13 mouse cellular contexts compared by ENCODE assay signal in the genomic region with DNA sequence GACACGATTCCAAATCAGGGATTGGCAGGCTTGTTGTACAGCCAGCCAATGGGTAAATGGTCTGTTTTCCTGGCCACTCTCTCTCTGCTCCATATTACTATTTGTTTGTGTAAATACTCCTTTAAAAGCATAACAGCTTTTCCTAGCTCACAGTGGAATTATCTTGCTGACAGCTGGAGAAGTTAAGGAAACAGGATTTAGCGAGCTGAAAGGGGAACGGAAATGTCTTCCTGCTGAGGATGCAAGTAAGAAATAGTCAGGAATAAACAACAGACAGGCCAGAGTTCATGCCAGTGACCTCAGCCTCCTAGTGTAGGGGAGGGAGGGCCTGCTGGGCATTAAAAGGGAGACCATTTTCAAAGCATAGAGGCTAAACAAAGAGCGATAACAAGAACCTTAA.
A peak's percentile ranks its signal among the peaks of the same experiment; 100 is the strongest.
DNase-seq lines count a peak whose midpoint lies in the region; ATAC-seq lines count a peak whose summit lies in the region.
"Had no signal": no experiment of that assay in that cellular context is flagged by ENCODE, and none has a peak within 500 bp of the region (broad histone marks: within the 10 kb centered on the region; RNA-seq: fewer than 3 reads in every experiment).

No protein-coding gene starts in this region.

- H3K4me2 ChIP-seq in heart, embryonic 11.5 days: no peak overlapping the region
- no peak overlapping the region for H3K4me2 ChIP-seq in heart, embryonic 13.5 days
- no peak overlapping the region for H3K4me2 ChIP-seq in lung, embryonic 15.5 days
- H3K4me2 ChIP-seq in neural tube, embryonic 15.5 days: no peak overlapping the region
- H3K4me2 ChIP-seq: embryonic facial prominence, embryonic 15.5 days; intestine, embryonic 15.5 days had no signal

- H3K9me3 ChIP-seq in heart, embryonic 11.5 days (replicated peaks; ENCODE audit: control insufficient read depth, low read length): no peaks in the 10 kb centered on the region
- H3K9me3 ChIP-seq in heart, embryonic 13.5 days: no peaks in the 10 kb centered on the region
- no peaks in the 10 kb centered on the region for H3K9me3 ChIP-seq in lung, embryonic 15.5 days
- H3K9me3 ChIP-seq in neural tube, embryonic 15.5 days (replicated peaks): no peaks in the 10 kb centered on the region
- H3K9me3 ChIP-seq: embryonic facial prominence, embryonic 15.5 days; intestine, embryonic 15.5 days had no signal

- no peak for ATAC-seq in heart, embryonic 11.5 days (replicated peaks; ENCODE audit: insufficient number of reproducible peaks, low FRiP score, low TSS enrichment)
- ATAC-seq in heart, embryonic 13.5 days (ENCODE audit: extremely low read depth, insufficient number of reproducible peaks, low FRiP score, low TSS enrichment): no peak
- peak; percentile 63; the same call in 1 of the 2 replicates for ATAC-seq in lung, embryonic 15.5 days (ENCODE audit: borderline replicate concordance, extremely low read depth, low FRiP score, low TSS enrichment)
- no peak for ATAC-seq in neural tube, embryonic 15.5 days (ENCODE audit: low FRiP score)
- ATAC-seq: intestine, embryonic 15.5 days had no signal

- no peak overlapping the region for H3K27ac ChIP-seq in heart, embryonic 11.5 days (ENCODE audit: low read depth, low read length)
- H3K27ac ChIP-seq in heart, embryonic 13.5 days (replicated peaks): peak overlapping the region; percentile 58; the same call in 1 of the 2 replicates
- H3K27ac ChIP-seq in lung, embryonic 15.5 days: peak overlapping the region; percentile 48
- H3K27ac ChIP-seq in neural tube, embryonic 15.5 days (replicated peaks): no peak overlapping the region
- H3K27ac ChIP-seq: embryonic facial prominence, embryonic 15.5 days; intestine, embryonic 15.5 days; macrophage had no signal

- H3K27me3 ChIP-seq in heart, embryonic 11.5 days (ENCODE audit: control insufficient read depth, insufficient read depth, low read length): no peaks in the 10 kb centered on the region
- H3K27me3 ChIP-seq in heart, embryonic 13.5 days (replicated peaks): no peaks in the 10 kb centered on the region
- no peaks in the 10 kb centered on the region for H3K27me3 ChIP-seq in lung, embryonic 15.5 days
- no peaks in the 10 kb centered on the region for H3K27me3 ChIP-seq in neural tube, embryonic 15.5 days (replicated peaks)
- H3K27me3 ChIP-seq: embryonic facial prominence, embryonic 15.5 days; intestine, embryonic 15.5 days had no signal

- DNase-seq in heart, adult 18-20 months: peak; percentile 24 to 51
- DNase-seq in kidney, adult 8-10 months: peak; percentile 19 to 28
- no peak for DNase-seq in testis, postnatal 14 days (ENCODE audit: low spot score)
- DNase-seq in right cerebral cortex, adult 2 months (ENCODE audit: low spot score in 2 of 2): no peak
- DNase-seq: cerebellum, adult 9-10 months; thymus, postnatal 25 days had no signal

- no peaks in the 10 kb centered on the region for H3K4me1 ChIP-seq in heart, embryonic 11.5 days (ENCODE audit: control insufficient read depth, insufficient read depth, low read length)
- peaks cover 21% of the 10 kb centered on the region for H3K4me1 ChIP-seq in heart, embryonic 13.5 days
- H3K4me1 ChIP-seq in lung, embryonic 15.5 days: peaks cover 18% of the 10 kb centered on the region
- H3K4me1 ChIP-seq in neural tube, embryonic 15.5 days: no peaks in the 10 kb centered on the region
- H3K4me1 ChIP-seq: embryonic facial prominence, embryonic 15.5 days; intestine, embryonic 15.5 days had no signal

- no peaks in the 10 kb centered on the region for H3K36me3 ChIP-seq in heart, embryonic 11.5 days (ENCODE audit: control insufficient read depth, insufficient read depth, low read length)
- H3K36me3 ChIP-seq in heart, embryonic 13.5 days: peaks cover 12% of the 10 kb centered on the region; the same call in 1 of the 2 replicates
- 0 out of 2 replicates have a peak, but pooled peaks cover 3% of the 10 kb centered on the region for H3K36me3 ChIP-seq in lung, embryonic 15.5 days
- H3K36me3 ChIP-seq in neural tube, embryonic 15.5 days: peaks cover 8% of the 10 kb centered on the region
- H3K36me3 ChIP-seq: intestine, embryonic 15.5 days had no signal

- H3K9ac ChIP-seq in heart, embryonic 11.5 days (ENCODE audit: low read depth, low read length): no peak overlapping the region
- 0 out of 2 replicates have a peak overlapping the region, but pooled peaks have one; percentile 14 for H3K9ac ChIP-seq in heart, embryonic 13.5 days
- H3K9ac ChIP-seq in lung, embryonic 15.5 days: no peak overlapping the region
- H3K9ac ChIP-seq in neural tube, embryonic 15.5 days (replicated peaks): no peak overlapping the region
- H3K9ac ChIP-seq: embryonic facial prominence, embryonic 15.5 days; intestine, embryonic 15.5 days had no signal

- WGBS in heart, embryonic 11.5 days (ENCODE audit: insufficient replicate concordance): 50% methylated on average over 4 of the region's 4 CpGs
- 54% methylated on average over 4 of the region's 4 CpGs for WGBS in heart, embryonic 13.5 days
- WGBS in lung, embryonic 15.5 days: 30% methylated on average over 4 of the region's 4 CpGs
- WGBS in neural tube, embryonic 15.5 days: 67% methylated on average over 4 of the region's 4 CpGs

- H3K4me3 ChIP-seq in heart, embryonic 11.5 days (ENCODE audit: low read depth, low read length): no peak overlapping the region
- H3K4me3 ChIP-seq in heart, embryonic 13.5 days: no peak overlapping the region
- no peak overlapping the region for H3K4me3 ChIP-seq in lung, embryonic 15.5 days
- H3K4me3 ChIP-seq in neural tube, embryonic 15.5 days (replicated peaks): no peak overlapping the region
- H3K4me3 ChIP-seq: embryonic facial prominence, embryonic 15.5 days; intestine, embryonic 15.5 days had no signal

Comparison
In these comparisons a context has a peak if more than half of its experiments do, and no peak if none do; other contexts are left out.
1. H3K27ac ChIP-seq: peak in heart, embryonic 13.5 days (single experiment) and lung, embryonic 15.5 days (single experiment); none in heart, embryonic 11.5 days (single experiment) and neural tube, embryonic 15.5 days (single experiment).
2. DNase-seq: peak in heart, adult 18-20 months (2 of 2) and kidney, adult 8-10 months (2 of 2); none in testis, postnatal 14 days (single experiment) and right cerebral cortex, adult 2 months (0 of 2).